In genomic region chr6:99800324-99800723, GRCm38 (mm10) we compare ENCODE assay signal across 17 mouse cellular contexts.
A peak's percentile ranks its signal among the peaks of the same experiment; 100 is the strongest.
DNase-seq lines count a peak whose midpoint lies in the region; ATAC-seq and TF ChIP-seq lines count a peak whose summit lies in the region.
"Had no signal": no experiment of that assay in that cellular context is flagged by ENCODE, and none has a peak within 500 bp of the region (broad histone marks: within the 10 kb centered on the region; RNA-seq: fewer than 3 reads in every experiment).

No protein-coding gene starts in this region.

- H3K27me3 ChIP-seq in kidney, postnatal 0 days (ENCODE audit: insufficient read depth, low read length), result no peaks in the 10 kb centered on the region
- no peaks in the 10 kb centered on the region for H3K27me3 ChIP-seq in stomach, embryonic 16.5 days (ENCODE audit: control insufficient read depth, insufficient read depth, low read length)
- H3K27me3 ChIP-seq in stomach, postnatal 0 days (ENCODE audit: control insufficient read depth, insufficient read depth, low read length), result no peaks in the 10 kb centered on the region
- no peaks in the 10 kb centered on the region for H3K27me3 ChIP-seq in intestine, embryonic 15.5 days (replicated peaks)

- ATAC-seq in kidney, postnatal 0 days (replicated peaks; ENCODE audit: low FRiP score, low read depth), result peak; percentile 61; the same call in 1 of the 2 replicates
- peak; percentile 31 for ATAC-seq in stomach, embryonic 16.5 days (ENCODE audit: insufficient read depth, low FRiP score)
- no peak for ATAC-seq in stomach, postnatal 0 days (ENCODE audit: low FRiP score, low TSS enrichment)
- peak; percentile 64 for ATAC-seq in intestine, embryonic 15.5 days
- ATAC-seq: forebrain, postnatal 0 days had no signal

- TF ChIP-seq EP300 in stomach, postnatal 0 days (optimal IDR thresholded peaks at IDR 0.05), result no peak

- no peak overlapping the region for H3K27ac ChIP-seq in kidney, postnatal 0 days
- H3K27ac ChIP-seq in stomach, embryonic 16.5 days (ENCODE audit: low read length), result no peak overlapping the region
- no peak overlapping the region for H3K27ac ChIP-seq in stomach, postnatal 0 days (replicated peaks)
- no peak overlapping the region for H3K27ac ChIP-seq in intestine, embryonic 15.5 days

- H3K9me3 ChIP-seq in kidney, postnatal 0 days (replicated peaks; ENCODE audit: low read length), result no peaks in the 10 kb centered on the region
- no peaks in the 10 kb centered on the region for H3K9me3 ChIP-seq in stomach, embryonic 16.5 days (replicated peaks; ENCODE audit: control insufficient read depth, low read length)
- no peaks in the 10 kb centered on the region for H3K9me3 ChIP-seq in stomach, postnatal 0 days (ENCODE audit: control insufficient read depth, low read length)
- no peaks in the 10 kb centered on the region for H3K9me3 ChIP-seq in intestine, embryonic 15.5 days

- H3K4me1 ChIP-seq in kidney, postnatal 0 days (replicated peaks; ENCODE audit: insufficient read depth, low read length), result no peaks in the 10 kb centered on the region
- peaks cover 5% of the 10 kb centered on the region; the same call in 1 of the 2 replicates for H3K4me1 ChIP-seq in stomach, embryonic 16.5 days (ENCODE audit: control insufficient read depth, insufficient read depth, low read length)
- H3K4me1 ChIP-seq in stomach, postnatal 0 days (replicated peaks; ENCODE audit: control insufficient read depth, insufficient read depth), result 0 out of 2 replicates have a peak, but pooled peaks cover 3% of the 10 kb centered on the region
- H3K4me1 ChIP-seq in intestine, embryonic 15.5 days (replicated peaks), result peaks cover 14% of the 10 kb centered on the region

- 31% methylated on average over 14 of the region's 14 CpGs for WGBS in kidney, postnatal 0 days
- 30% methylated on average over 14 of the region's 14 CpGs for WGBS in stomach, embryonic 16.5 days
- WGBS in stomach, postnatal 0 days, result 37% methylated on average over 14 of the region's 14 CpGs
- WGBS in intestine, embryonic 15.5 days, result 24% methylated on average over 14 of the region's 14 CpGs

- no peak for TF ChIP-seq CTCF in kidney, postnatal 0 days (IDR thresholded peaks at IDR 0.05; ENCODE audit: low read depth)
- TF ChIP-seq CTCF in stomach, postnatal 0 days (IDR thresholded peaks at IDR 0.05; ENCODE audit: low read depth), result no peak

- H3K4me3 ChIP-seq in kidney, postnatal 0 days (replicated peaks; ENCODE audit: low read depth, low read length), result no peak overlapping the region
- no peak overlapping the region for H3K4me3 ChIP-seq in stomach, embryonic 16.5 days (replicated peaks; ENCODE audit: low read length)
- H3K4me3 ChIP-seq in stomach, postnatal 0 days (ENCODE audit: low read depth, low read length), result no peak overlapping the region
- H3K4me3 ChIP-seq in intestine, embryonic 15.5 days (replicated peaks), result no peak overlapping the region
- H3K4me3 ChIP-seq: erythroblast, embryonic 14.5 days had no signal

- H3K4me2 ChIP-seq in kidney, postnatal 0 days (ENCODE audit: low read length), result no peak overlapping the region
- H3K4me2 ChIP-seq in stomach, embryonic 16.5 days (ENCODE audit: low read depth, low read length), result no peak overlapping the region
- no peak overlapping the region for H3K4me2 ChIP-seq in stomach, postnatal 0 days (replicated peaks; ENCODE audit: low read depth)
- H3K4me2 ChIP-seq in intestine, embryonic 15.5 days (replicated peaks), result 0 out of 2 replicates have a peak overlapping the region, but pooled peaks have one; percentile 6

- no peaks in the 10 kb centered on the region for H3K36me3 ChIP-seq in kidney, postnatal 0 days (ENCODE audit: insufficient read depth, low read length)
- no peaks in the 10 kb centered on the region for H3K36me3 ChIP-seq in stomach, embryonic 16.5 days (ENCODE audit: control insufficient read depth, insufficient read depth, low read length)
- no peaks in the 10 kb centered on the region for H3K36me3 ChIP-seq in stomach, postnatal 0 days (ENCODE audit: control insufficient read depth, insufficient read depth, low read length)
- no peaks in the 10 kb centered on the region for H3K36me3 ChIP-seq in intestine, embryonic 15.5 days

- no peak overlapping the region for H3K9ac ChIP-seq in kidney, postnatal 0 days (ENCODE audit: low read depth, low read length)
- no peak overlapping the region for H3K9ac ChIP-seq in stomach, embryonic 16.5 days (ENCODE audit: low read length)
- no peak overlapping the region for H3K9ac ChIP-seq in stomach, postnatal 0 days (ENCODE audit: low read length)
- no peak overlapping the region for H3K9ac ChIP-seq in intestine, embryonic 15.5 days
- H3K9ac ChIP-seq: forebrain, postnatal 0 days had no signal

- intact Hi-C loops in gastrocnemius, postnatal 14 days (cut with DNase I; ENCODE audit: low total_unique reads), result loop anchor here (5.0 to 10.0 kb wide), 2 partner anchors 717 to 844 kb away; no protein-coding TSS in a partner anchor

- no peak for DNase-seq in kidney, postnatal 0 days (ENCODE audit: low spot score)
- no peak for DNase-seq in kidney, postnatal 10 days
- no peak for DNase-seq in stomach, postnatal 0 days (ENCODE audit: low spot score)
- DNase-seq in gastrocnemius, postnatal 14 days, result no peak
- no peak for DNase-seq in urinary bladder, adult 18-20 months (ENCODE audit: low spot score in 2 of 2)
- DNase-seq: adrenal gland, postnatal 14 days; cerebellum, postnatal 36 days; forebrain, postnatal 0 days; gastrocnemius, postnatal 36 days; heart, postnatal 36 days; kidney, postnatal 4 days; left cerebral cortex, postnatal 4 days; spleen, adult 18-20 months; thymus, postnatal 4 days had no signal
